Mouse (Mus musculus) thymus, adult 2 months (tissue): ENCODE data around the gene Adh1. TPM values are rescaled to one million over a fixed set of nuclear protein-coding genes. Genes with fewer than 3 reads are reported as not detected.

ENCODE experiments used
- DNase-seq: peaks from one replicate; pipeline ENCODE4 v3.0.0; 2021
- H3K27ac ChIP-seq: fragments of 200-500 bp; 2 replicates; pipeline ENCODE4 v1.5.1; 2012; ENCODE audit warnings: low read length, control low read depth; ENCODE audit not compliant: control insufficient read depth, insufficient read depth
- H3K27me3 ChIP-seq: fragments of 200-500 bp; 2 replicates; pipeline ENCODE4 v1.6.1; 2012; ENCODE audit warnings: mild to moderate bottlenecking, low read length, moderate library complexity, mixed read lengths; ENCODE audit not compliant: control insufficient read depth, insufficient read depth
- H3K36me3 ChIP-seq: fragments of 200-500 bp; 2 replicates; pipeline ENCODE4 v1.6.1; 2012; ENCODE audit warnings: mild to moderate bottlenecking, low read length, moderate library complexity; ENCODE audit not compliant: control insufficient read depth, insufficient read depth
- H3K4me1 ChIP-seq: fragments of 200-500 bp; replicated peaks from 2 replicates; pipeline ENCODE4 v1.6.1; 2012; ENCODE audit warnings: low read length; ENCODE audit not compliant: control insufficient read depth, insufficient read depth
- H3K4me3 ChIP-seq: fragments of 200-500 bp; 2 replicates; pipeline ENCODE4 v1.5.1; 2012; ENCODE audit warnings: mild to moderate bottlenecking, low read length, control low read depth, moderate library complexity; ENCODE audit not compliant: control insufficient read depth, insufficient read depth
- CTCF ChIP-seq: fragments of 200-500 bp; IDR thresholded peaks from 2 replicates; pipeline ENCODE4 v1.5.1; 2012; ENCODE audit warnings: mild to moderate bottlenecking, control low read depth, low read length, moderate library complexity, borderline replicate concordance; ENCODE audit not compliant: control insufficient read depth, poor library complexity, insufficient read depth; ENCODE audit errors: extremely low read depth
- POLR2A ChIP-seq: fragments of 200-500 bp; IDR thresholded peaks from 2 replicates; pipeline ENCODE4 v1.6.1; 2012; ENCODE audit warnings: mild to moderate bottlenecking, low read length, control low read depth, moderate library complexity; ENCODE audit not compliant: control insufficient read depth, poor library complexity, insufficient read depth; ENCODE audit errors: extremely low read depth
- WGBS: fragments of 180-500 bp; shearing (Covaris S2); methylation state at CpG from one replicate; pipeline ENCODE4 v1.1.7; 2018; 5-methylcytosine and 5-hydroxymethylcytosine counted together
- polyA plus RNA-seq: library from polyadenylated mRNA; depleted of rRNA; stranded (reverse); fragments of >200 nt; gene quantifications from 2 replicates; pipeline ENCODE4 v1.2.3, GENCODE M21; 2012; rRNA removed

Gene Adh1
- polyA plus RNA-seq = 10.4 and 13.1 TPM in 2 replicates

DNA sequence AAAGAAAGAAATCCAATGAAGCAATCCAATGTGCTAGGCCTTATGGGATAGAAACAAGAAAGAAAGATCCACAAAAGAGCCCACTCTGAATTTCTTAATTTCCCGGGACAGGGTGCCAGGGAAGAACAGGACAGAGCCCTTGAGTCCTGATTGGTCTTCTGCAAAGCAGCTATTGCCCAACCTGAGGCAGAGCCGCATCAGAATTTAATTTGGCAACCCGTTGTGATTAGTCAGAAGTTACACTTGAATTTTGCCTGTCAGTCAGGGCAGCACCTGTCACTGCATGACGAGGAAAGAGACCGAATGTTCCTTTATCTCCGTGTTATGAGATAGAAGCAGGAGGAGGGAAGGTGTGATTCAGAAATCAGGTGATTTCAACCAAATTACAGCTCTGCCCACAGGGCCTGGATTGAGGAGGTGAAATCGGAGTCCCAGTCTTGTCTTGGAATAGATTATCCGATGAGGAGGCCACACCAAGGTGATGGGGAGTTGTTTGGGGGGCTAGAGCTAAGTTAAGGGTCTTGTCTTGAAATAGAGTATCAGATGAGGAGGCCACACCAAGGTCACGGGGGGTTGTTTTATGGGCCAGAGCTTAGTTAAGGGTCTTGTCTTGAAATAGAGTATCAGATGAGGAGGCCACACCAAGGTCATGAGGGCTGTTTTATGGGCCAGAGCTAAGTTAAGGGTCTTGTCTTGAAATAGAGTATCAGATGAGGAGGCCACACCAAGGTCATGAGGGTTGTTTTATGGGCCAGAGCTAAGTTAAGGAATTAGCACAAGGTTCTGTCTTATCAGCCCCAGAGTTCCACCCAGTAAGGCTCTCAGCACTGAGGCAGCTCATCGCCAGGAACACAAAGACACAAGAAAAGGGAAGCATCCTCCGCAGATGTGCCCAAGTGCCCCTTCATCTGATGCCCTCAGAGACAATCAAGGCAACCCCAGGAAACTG, at the start of gene Adh1:
Gene Adh1, plus strand, starts transcription at position 271 of the 949 bp plus-strand sequence.
- no peaks in the 10 kb centered on the region for H3K27me3 ChIP-seq
- no peaks in the 10 kb centered on the region for H3K36me3 ChIP-seq
- TF ChIP-seq POLR2A (no peak), CTCF (no peak)
- no peak for DNase-seq
- H3K4me3 ChIP-seq = no peak within 1 kb of the TSS
- 92% methylated on average over 11 of the region's 11 CpGs for WGBS
- H3K4me1 ChIP-seq = no peaks in the 10 kb centered on the region
- H3K27ac ChIP-seq = no peak within 1 kb of the TSS

DNA sequence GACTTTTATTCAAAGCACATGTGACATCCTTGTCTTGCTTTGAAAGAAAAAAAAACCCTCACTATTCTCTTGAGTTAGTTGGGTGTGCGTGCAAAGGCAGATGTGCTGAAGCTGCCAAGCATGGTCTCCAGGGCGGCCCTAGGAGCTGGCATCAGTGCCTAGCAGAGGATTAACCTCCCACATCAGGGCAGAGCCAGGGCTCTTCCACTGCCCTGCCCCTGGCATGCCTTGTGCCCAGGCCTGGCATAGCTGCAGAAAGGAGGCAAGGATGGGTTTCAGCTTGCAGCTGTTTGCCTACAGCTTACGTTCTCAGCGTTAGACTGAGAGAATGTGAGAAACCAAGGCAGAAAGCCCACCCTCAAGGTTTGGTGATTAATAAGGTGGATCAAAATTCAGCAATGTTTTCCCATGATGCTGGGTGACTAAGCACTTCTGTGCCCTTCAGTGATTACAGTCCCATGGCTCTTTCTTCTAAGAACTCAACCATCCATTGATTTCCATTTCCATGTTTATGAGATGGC, 48.3 kb upstream of the Adh1 start:
- TF ChIP-seq POLR2A (no peak), CTCF (no peak)
- no peak for DNase-seq
- WGBS = 95% methylated on average over 4 of the region's 4 CpGs

DNA sequence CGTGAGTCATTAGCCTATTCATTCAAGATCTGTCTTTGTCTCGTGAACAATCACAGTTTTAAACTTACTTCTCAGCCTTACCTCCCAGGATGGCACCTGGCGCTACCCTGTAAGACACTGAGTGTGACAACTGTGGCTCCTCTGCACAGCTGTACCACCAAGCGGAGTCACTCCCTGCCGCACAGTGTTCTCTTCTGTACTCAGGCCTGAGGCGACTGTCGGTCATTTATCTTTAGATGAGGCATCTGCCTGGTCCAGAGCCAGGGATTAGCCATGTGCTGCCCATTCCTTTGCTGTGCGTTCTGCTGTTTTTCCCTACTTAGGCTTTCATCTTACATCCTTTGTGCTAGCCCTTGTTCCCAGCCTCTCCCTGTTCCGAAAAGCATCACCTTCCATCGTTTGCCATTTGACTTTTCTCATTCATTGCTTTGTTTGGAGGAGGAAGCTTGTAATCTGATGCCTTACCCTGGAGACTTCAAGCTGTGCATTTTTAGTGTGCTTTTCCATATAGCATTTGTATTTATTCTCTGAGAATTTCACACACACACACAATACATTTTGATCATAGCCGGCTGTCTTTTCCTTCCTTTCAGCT, 45.3 kb upstream of the Adh1 start:
- Histone ChIP-seq H3K4me3 (no peak overlapping the region), H3K27me3 (no peaks in the 10 kb centered on the region), H3K27ac (no peak overlapping the region), H3K36me3 (no peaks in the 10 kb centered on the region), H3K4me1 (no peaks in the 10 kb centered on the region)
- 84% methylated on average over 11 of the region's 11 CpGs for WGBS
- DNase-seq = no peak
- TF ChIP-seq CTCF = no peak
- no peak for TF ChIP-seq POLR2A

More for the DNA sequence above, 48.3 kb upstream of the Adh1 start:
- Histone ChIP-seq H3K27me3 (no peaks in the 10 kb centered on the region), H3K4me1 (no peaks in the 10 kb centered on the region), H3K36me3 (no peaks in the 10 kb centered on the region), H3K4me3 (no peak overlapping the region), H3K27ac (no peak overlapping the region)

DNA sequence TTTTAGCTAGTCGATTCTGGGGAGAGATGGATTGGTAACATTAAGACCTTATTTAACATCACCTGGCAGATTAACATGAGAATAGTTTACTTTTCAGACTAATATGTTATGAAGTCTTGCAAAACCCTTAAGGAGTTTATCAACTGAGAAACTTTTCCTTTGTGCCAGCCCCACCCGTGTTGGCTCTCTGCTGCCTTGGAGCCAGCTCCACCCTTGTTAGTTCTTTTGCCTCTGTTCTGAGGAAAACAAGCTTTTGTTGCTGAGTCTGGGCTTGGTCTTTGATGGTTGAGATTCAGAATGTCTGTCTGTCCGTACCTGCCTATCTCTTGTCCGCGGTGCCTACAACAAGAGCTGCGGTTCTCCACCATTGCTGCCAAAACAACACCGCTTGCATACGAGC, 44.7 kb upstream of the Adh1 start:
- H3K4me3 ChIP-seq = no peak overlapping the region
- DNase-seq = no peak
- H3K4me1 ChIP-seq = no peaks in the 10 kb centered on the region
- no peak for TF ChIP-seq POLR2A
- TF ChIP-seq CTCF = no peak
- 87% methylated on average over 8 of the region's 8 CpGs for WGBS
- no peak overlapping the region for H3K27ac ChIP-seq
- H3K36me3 ChIP-seq = no peaks in the 10 kb centered on the region
- no peaks in the 10 kb centered on the region for H3K27me3 ChIP-seq

DNA sequence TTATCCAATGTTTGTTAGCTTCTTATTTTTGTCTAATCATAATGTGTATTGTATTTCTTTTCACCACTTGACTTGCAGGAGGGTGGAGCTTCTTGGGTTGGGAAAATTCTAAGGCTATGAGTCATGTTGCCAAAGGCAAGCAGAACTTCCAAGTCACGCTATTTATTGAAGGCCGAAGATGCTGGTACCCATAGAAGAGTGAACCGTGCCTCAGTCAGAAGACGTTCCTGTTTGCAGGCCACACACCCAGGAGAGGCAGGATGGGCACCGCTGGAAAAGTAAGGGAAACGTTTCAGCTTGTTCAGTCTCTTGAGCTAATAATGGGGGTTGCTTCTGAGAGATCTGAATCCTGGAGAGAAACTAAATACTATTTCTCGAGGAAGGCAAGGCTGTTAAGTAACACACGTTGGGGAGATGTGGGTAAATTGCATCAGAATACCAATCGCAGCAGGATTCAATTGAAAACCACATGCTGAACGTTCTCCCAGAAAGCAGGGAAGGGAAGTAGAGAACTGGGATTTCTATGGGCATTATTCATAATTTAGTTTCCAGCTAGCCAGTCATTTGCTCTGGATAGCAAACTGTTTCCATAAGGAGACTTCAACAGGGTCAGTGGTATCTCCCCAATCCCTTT, 43.0 kb upstream of the Adh1 start, which contains the start of gene Adh7:
Gene Adh7, plus strand, starts transcription at position 130 of the 634 bp plus-strand sequence.
- TF ChIP-seq CTCF = no peak
- no peak for TF ChIP-seq POLR2A
- DNase-seq = no peak
- no peaks in the 10 kb centered on the region for H3K36me3 ChIP-seq
- WGBS = 86% methylated on average over 10 of the region's 10 CpGs
- no peaks in the 10 kb centered on the region for H3K27me3 ChIP-seq
- H3K4me3 ChIP-seq = no peak within 1 kb of the TSS
- no peak within 1 kb of the TSS for H3K27ac ChIP-seq
- H3K4me1 ChIP-seq = no peaks in the 10 kb centered on the region

DNA sequence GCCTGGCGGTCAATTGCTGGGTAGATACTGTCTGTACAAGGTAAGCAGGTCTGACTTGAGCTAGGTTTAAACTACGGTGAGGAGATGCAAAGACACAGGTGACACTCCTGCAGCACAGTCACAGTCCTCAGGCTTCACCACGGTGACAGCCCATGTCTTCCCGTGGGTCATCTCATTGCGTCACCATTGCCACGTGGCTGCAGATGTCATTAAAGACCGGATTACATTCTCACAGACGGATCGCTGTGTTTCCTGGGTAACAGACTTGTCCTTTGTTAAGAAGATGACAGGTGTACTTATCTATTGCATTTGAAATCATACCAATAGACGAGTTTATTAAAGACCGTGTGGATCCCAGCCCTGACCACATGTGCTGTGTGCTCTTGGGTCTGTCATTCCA, 39.7 kb upstream of the Adh1 start:
- no peaks in the 10 kb centered on the region for H3K36me3 ChIP-seq

More for the DNA sequence above, 39.7 kb upstream of the Adh1 start:
- H3K4me1 ChIP-seq = no peaks in the 10 kb centered on the region
- no peak overlapping the region for H3K27ac ChIP-seq
- no peak for DNase-seq
- TF ChIP-seq POLR2A (no peak), CTCF (no peak)
- no peak overlapping the region for H3K4me3 ChIP-seq
- WGBS = 90% methylated on average over 11 of the region's 11 CpGs
- H3K27me3 ChIP-seq = no peaks in the 10 kb centered on the region
